Mouse (Mus musculus): Measurements from ENCODE around the gene Zfp609.

- TF ChIP-seq POLR2A (IDR thresholded peaks at IDR 0.05; ENCODE audit: insufficient read length, low read depth) = no peak
- no peak for TF ChIP-seq E2F4 (IDR thresholded peaks at IDR 0.05; ENCODE audit: insufficient read depth)
- TF ChIP-seq POLR2AphosphoS2 (IDR thresholded peaks at IDR 0.05; ENCODE audit: insufficient read length, low read depth) = no peak
- no peak for TF ChIP-seq CEBPB (IDR thresholded peaks at IDR 0.05; ENCODE audit: insufficient read depth, poor library complexity, severe bottlenecking)
- TF ChIP-seq USF1 (IDR thresholded peaks at IDR 0.05; ENCODE audit: low read depth) = no peak
- no peak for TF ChIP-seq MAX (IDR thresholded peaks at IDR 0.05; ENCODE audit: low read depth)
- TF ChIP-seq MYOG (IDR thresholded peaks at IDR 0.05; ENCODE audit: control insufficient read depth in 1 of 3, insufficient read depth in 1 of 3, insufficient read length in 2 of 3, low read depth in 2 of 3) = no peak
- no peak for TF ChIP-seq TCF12 (IDR thresholded peaks at IDR 0.05; ENCODE audit: insufficient read depth, poor library complexity, severe bottlenecking)
- no peak for TF ChIP-seq SRF (IDR thresholded peaks at IDR 0.05; ENCODE audit: control insufficient read depth, insufficient read length, low read depth)
- no peak for TF ChIP-seq REST (IDR thresholded peaks at IDR 0.05; ENCODE audit: insufficient read depth, insufficient read length)
- no peak for TF ChIP-seq MYOD1 (IDR thresholded peaks at IDR 0.05; ENCODE audit: control insufficient read depth in 1 of 3, insufficient read length in 2 of 3, low read depth in 2 of 3)
- TF ChIP-seq TCF3 (IDR thresholded peaks at IDR 0.05; ENCODE audit: insufficient read length, low read depth) = no peak
Observed at GRCm38 (mm10) chr9:65682994-65683393, 144.4 kb downstream of the Zfp609 start.

Measured in myocyte (in vitro differentiated cells).